Mouse (Mus musculus) lung, postnatal 0 days (tissue): ENCODE measurements around the gene Fam161b. TPM values are rescaled to one million over a fixed set of nuclear protein-coding genes. Genes with fewer than 3 reads are reported as not detected.

Experiments used
- ATAC-seq: fragments of 200-750 bp; cut with Nextera tagmentation; 2 replicates; pipeline ENCODE4 v1.8.0; 2017; ENCODE audit warnings: moderate library complexity
- DNase-seq: peaks from one replicate; pipeline ENCODE4 v3.0.0-alpha.2; 2016; ENCODE audit warnings: low spot score
- H3K27ac ChIP-seq: fragments of 300-500 bp; sonication (generic); 2 replicates; pipeline ENCODE4 v1.5.1; 2014; ENCODE audit warnings: antibody characterized with exemption, mild to moderate bottlenecking, low read length, mixed read lengths
- H3K27me3 ChIP-seq: fragments of 300-500 bp; sonication (generic); replicated peaks from 2 replicates; pipeline ENCODE4 v1.6.1; 2014; ENCODE audit warnings: low read length, mixed read lengths; ENCODE audit not compliant: insufficient read depth
- H3K36me3 ChIP-seq: fragments of 300-500 bp; sonication (generic); 2 replicates; pipeline ENCODE4 v1.6.1; 2014; ENCODE audit warnings: low read length, mixed read lengths; ENCODE audit not compliant: insufficient read depth
- H3K4me1 ChIP-seq: fragments of 300-500 bp; sonication (generic); 2 replicates; pipeline ENCODE4 v1.6.1; 2014; ENCODE audit warnings: antibody characterized with exemption, low read depth, low read length, mixed read lengths; ENCODE audit not compliant: insufficient read depth
- H3K4me2 ChIP-seq: fragments of 300-500 bp; sonication (generic); replicated peaks from 2 replicates; pipeline ENCODE4 v1.6.1; 2014; ENCODE audit warnings: low read depth, mild to moderate bottlenecking, low read length, moderate library complexity, mixed read lengths
- H3K4me3 ChIP-seq: fragments of 300-500 bp; sonication (generic); 2 replicates; pipeline ENCODE4 v1.5.1; 2014; ENCODE audit warnings: low read depth, low read length
- H3K9ac ChIP-seq: fragments of 300-500 bp; sonication (generic); replicated peaks from 2 replicates; pipeline ENCODE4 v1.6.1; 2014; ENCODE audit warnings: low read depth, mild to moderate bottlenecking
- H3K9me3 ChIP-seq: fragments of 300-500 bp; sonication (generic); 2 replicates; pipeline ENCODE4 v1.6.1; 2016; ENCODE audit warnings: low read length, mixed read lengths
- CTCF ChIP-seq: IDR thresholded peaks from 2 replicates; pipeline ENCODE4 v1.5.1; 2016; ENCODE audit warnings: antibody characterized with exemption, mild to moderate bottlenecking
- EP300 ChIP-seq: IDR thresholded peaks from 2 replicates; pipeline ENCODE4 v1.6.1; 2016; ENCODE audit warnings: antibody characterized with exemption, mild to moderate bottlenecking, control low read depth
- WGBS: fragments of 180-500 bp; shearing (Covaris S2); extraction: QIAGEN DNeasy Blood & Tissue Kit; methylation state at CpG from one replicate; pipeline ENCODE4 v1.1.7; 2014; 5-methylcytosine and 5-hydroxymethylcytosine counted together
- polyA plus RNA-seq: library from polyadenylated mRNA; unstranded; fragments of >200 nt; fragmentation: Nextera tagmentation; extraction: Ambion mirVana; gene quantifications from 2 replicates; pipeline ENCODE4 v1.2.1, GENCODE M21; 2015

The Fam161b gene
- polyA plus RNA-seq, 1 experiment from 2014 or later: 2.4 TPM

DNA sequence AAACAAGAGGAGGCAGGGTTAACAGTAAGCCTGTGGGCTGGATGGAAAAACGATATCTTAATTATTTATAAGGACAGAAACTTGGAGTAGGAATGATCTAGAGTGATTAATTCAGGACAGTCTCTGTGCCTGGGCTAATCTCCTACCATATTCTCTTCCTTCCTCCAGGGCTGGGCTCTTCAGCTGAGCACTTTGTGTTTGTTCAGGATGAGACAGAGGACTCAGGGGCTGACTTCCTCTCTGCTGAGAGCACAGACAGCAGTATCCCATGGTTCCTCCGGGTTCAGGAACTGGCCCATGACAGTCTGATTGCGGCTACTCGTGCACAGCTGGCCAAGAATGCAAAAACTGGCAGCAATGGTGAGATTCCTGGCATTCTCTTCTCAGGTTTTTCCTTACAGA lies 34.5 kb downstream of the Fam161b start:
- Histone ChIP-seq H3K9me3 (no peaks in the 10 kb centered on the region), H3K36me3 (peaks cover 21% of the 10 kb centered on the region; the same call in 1 of the 2 replicates), H3K4me1 (no peaks in the 10 kb centered on the region), H3K9ac (no peak overlapping the region), H3K27ac (no peak overlapping the region), H3K4me3 (no peak overlapping the region), H3K4me2 (no peak overlapping the region), H3K27me3 (no peaks in the 10 kb centered on the region)
- WGBS: 38% methylated on average over 4 of the region's 4 CpGs
- ATAC-seq: peak; percentile 37; the same call in 1 of the 2 replicates
- TF ChIP-seq EP300: no peak
- TF ChIP-seq CTCF: 0 out of 2 replicates have a peak, but pooled peaks have one; percentile 1
- DNase-seq: peak; percentile 32

GRCm38 (mm10) chr12:84316721-84317621 lies 44.7 kb downstream of the Fam161b start, which contains the start of gene Zfp410:
TSS of gene Zfp410 (plus strand) at chr12:84316852.
- ATAC-seq: peak; percentile 96
- H3K4me2 ChIP-seq: peak within 1 kb of the TSS; percentile 86
- no peaks in the 10 kb centered on the region for H3K27me3 ChIP-seq
- H3K9me3 ChIP-seq: no peaks in the 10 kb centered on the region
- peak; percentile 65 for TF ChIP-seq EP300
- peak; percentile 26; the same call in 1 of the 2 replicates for TF ChIP-seq CTCF
- H3K9ac ChIP-seq: peak within 1 kb of the TSS; percentile 96
- H3K27ac ChIP-seq: peak within 1 kb of the TSS; percentile 96
- WGBS: under 1% methylated on average over 72 of the region's 77 CpGs
- DNase-seq: peak; percentile 95
- H3K4me3 ChIP-seq: peak within 1 kb of the TSS; percentile 99
- no peaks in the 10 kb centered on the region for H3K36me3 ChIP-seq
- H3K4me1 ChIP-seq: peaks cover 8% of the 10 kb centered on the region; the same call in 1 of the 2 replicates

GRCm38 (mm10) chr12:84316006-84316405 lies 45.6 kb downstream of the Fam161b start:
- Histone ChIP-seq H3K36me3 (no peaks in the 10 kb centered on the region), H3K4me1 (peaks cover 8% of the 10 kb centered on the region; the same call in 1 of the 2 replicates), H3K9ac (peak overlapping the region; percentile 96), H3K4me2 (peak overlapping the region; percentile 86), H3K4me3 (peak overlapping the region; percentile 99), H3K27ac (peak overlapping the region; percentile 96), H3K27me3 (no peaks in the 10 kb centered on the region), H3K9me3 (no peaks in the 10 kb centered on the region)
- WGBS: 26% methylated on average over 7 of the region's 7 CpGs
- TF ChIP-seq EP300 (peak; percentile 74), CTCF (no peak)
- peak; percentile 22; the same call in 1 of the 2 replicates for ATAC-seq
- peak; percentile 36 for DNase-seq

GRCm38 (mm10) chr12:84311306-84311705 lies 50.3 kb downstream of the Fam161b start:
- H3K9ac ChIP-seq: no peak overlapping the region
- H3K4me2 ChIP-seq: no peak overlapping the region
- H3K27me3 ChIP-seq: no peaks in the 10 kb centered on the region
- H3K9me3 ChIP-seq: no peaks in the 10 kb centered on the region
- H3K27ac ChIP-seq: no peak overlapping the region
- no peaks in the 10 kb centered on the region for H3K4me1 ChIP-seq
- DNase-seq (peak; percentile 29), ATAC-seq (no peak)
- H3K4me3 ChIP-seq: no peak overlapping the region
- no peaks in the 10 kb centered on the region; the same call in 1 of the 2 replicates for H3K36me3 ChIP-seq
- TF ChIP-seq CTCF (no peak), EP300 (no peak)
- 59% methylated on average over 4 of the region's 5 CpGs for WGBS

- TF ChIP-seq EP300 (no peak), CTCF (no peak)
- Histone ChIP-seq H3K36me3 (peaks cover 5% of the 10 kb centered on the region; the same call in 1 of the 2 replicates), H3K9ac (no peak overlapping the region), H3K27ac (no peak overlapping the region), H3K4me1 (no peaks in the 10 kb centered on the region), H3K9me3 (no peaks in the 10 kb centered on the region), H3K27me3 (no peaks in the 10 kb centered on the region), H3K4me3 (no peak overlapping the region), H3K4me2 (no peak overlapping the region)
- 69% methylated on average over 1 of the region's 1 CpGs for WGBS
- no peak for ATAC-seq
- no peak for DNase-seq
Measured at GRCm38 (mm10) chr12:84304554-84304953, 57.1 kb downstream of the Fam161b start.

DNA sequence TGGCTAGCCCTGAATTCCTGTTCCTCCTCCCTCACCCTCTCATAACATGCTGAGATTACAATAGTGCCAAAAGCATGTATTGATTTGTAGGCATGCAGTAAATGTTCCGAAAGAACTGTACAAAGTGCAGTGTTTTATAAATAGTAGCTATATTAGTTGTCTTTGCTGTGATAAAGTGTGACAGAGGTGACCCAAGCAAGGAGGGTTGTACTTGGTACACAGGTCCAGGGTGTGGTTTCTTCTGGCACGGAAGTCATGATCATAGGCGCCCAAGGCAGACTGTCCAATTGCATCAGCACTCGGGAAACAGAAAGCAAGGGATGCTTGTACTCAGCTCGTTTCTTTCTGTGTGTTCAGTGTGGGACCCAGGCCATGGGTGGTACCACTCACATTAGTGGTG lies 57.5 kb downstream of the Fam161b start:
- H3K4me3 ChIP-seq: no peak overlapping the region
- ATAC-seq (no peak), DNase-seq (no peak)
- H3K36me3 ChIP-seq: peaks cover 5% of the 10 kb centered on the region; the same call in 1 of the 2 replicates
- H3K4me1 ChIP-seq: no peaks in the 10 kb centered on the region
- 87% methylated on average over 5 of the region's 5 CpGs for WGBS
- H3K9me3 ChIP-seq: no peaks in the 10 kb centered on the region
- no peak overlapping the region for H3K27ac ChIP-seq
- no peaks in the 10 kb centered on the region for H3K27me3 ChIP-seq
- no peak overlapping the region for H3K9ac ChIP-seq
- H3K4me2 ChIP-seq: no peak overlapping the region
- TF ChIP-seq CTCF (no peak), EP300 (no peak)
